ENCODE assay signal across 24 mouse cellular contexts in genomic region chr15:98213336-98213870, GRCm38 (mm10). TPM values are rescaled to one million over a fixed set of nuclear protein-coding genes. Genes with fewer than 3 reads are reported as not detected.
DNase-seq lines count a peak whose midpoint lies in the region; ATAC-seq and TF ChIP-seq lines count a peak whose summit lies in the region.
"Had no signal": no experiment of that assay in that cellular context is flagged by ENCODE, and none has a peak within 500 bp of the region (broad histone marks: within the 10 kb centered on the region; RNA-seq: fewer than 3 reads in every experiment).

No protein-coding gene starts in this region.

- H3K4me3 ChIP-seq in MEL (ENCODE audit: control insufficient read depth in 1 of 2, insufficient read depth in 1 of 2, low read depth in 2 of 2, low read length in 2 of 2) = no peak overlapping the region
- no peak overlapping the region for H3K4me3 ChIP-seq in lung, postnatal 0 days (ENCODE audit: low read depth, low read length)
- H3K4me3 ChIP-seq in hindbrain, embryonic 16.5 days (ENCODE audit: low read length) = no peak overlapping the region

- TF ChIP-seq CTCF in MEL (IDR thresholded peaks at IDR 0.05 in 2 of 3, conservative IDR thresholded peaks at IDR 0.05 in 1 of 3; ENCODE audit: control insufficient read depth in 1 of 3, insufficient read depth in 1 of 3, low read depth in 2 of 3, low read length in 3 of 3, poor library complexity in 1 of 3, severe bottlenecking in 1 of 3) = no peak
- no peak for TF ChIP-seq CTCF in lung, postnatal 0 days (IDR thresholded peaks at IDR 0.05)

- no peaks in the 10 kb centered on the region for H3K9me3 ChIP-seq in MEL (replicated peaks; ENCODE audit: insufficient read depth, low read length)
- H3K9me3 ChIP-seq in lung, postnatal 0 days (ENCODE audit: low read length) = no peaks in the 10 kb centered on the region
- no peaks in the 10 kb centered on the region for H3K9me3 ChIP-seq in hindbrain, embryonic 16.5 days (ENCODE audit: control insufficient read depth, low read length)
- H3K9me3 ChIP-seq: G1E had no signal

- H3K36me3 ChIP-seq in MEL (ENCODE audit: control insufficient read depth in 1 of 2, insufficient read depth in 2 of 2, low read length in 2 of 2) = no peaks in the 10 kb centered on the region; a peak in 1 of 4 replicates
- no peaks in the 10 kb centered on the region for H3K36me3 ChIP-seq in lung, postnatal 0 days (ENCODE audit: insufficient read depth, low read length)
- no peaks in the 10 kb centered on the region for H3K36me3 ChIP-seq in hindbrain, embryonic 16.5 days (ENCODE audit: control insufficient read depth, insufficient read depth, low read length)
- H3K36me3 ChIP-seq: G1E had no signal

- WGBS in lung, postnatal 0 days = 43% methylated on average over 5 of the region's 5 CpGs
- 76% methylated on average over 5 of the region's 5 CpGs for WGBS in hindbrain, embryonic 16.5 days

- DNase-seq in 416B (ENCODE audit: low read depth) (peak; percentile 72), MEL (ENCODE audit: low read depth, low spot score) (peak; percentile 21)
- peak; percentile 21 for DNase-seq in kidney, postnatal 10 days
- DNase-seq in lung, postnatal 0 days (ENCODE audit: low spot score) = peak; percentile 11
- no peak for DNase-seq in testis, postnatal 14 days (ENCODE audit: low spot score)
- no peak for DNase-seq in testis, postnatal 10 days (ENCODE audit: low spot score)
- DNase-seq: cerebellum, postnatal 10 days; left cerebral cortex, postnatal 4 days; midbrain, embryonic 14.5 days; right cerebral cortex, postnatal 4 days; thymus, postnatal 4 days had no signal

- H3K9ac ChIP-seq in MEL (ENCODE audit: control insufficient read depth, low read depth, low read length, poor library complexity, severe bottlenecking) = no peak overlapping the region
- no peak overlapping the region for H3K9ac ChIP-seq in lung, postnatal 0 days (replicated peaks; ENCODE audit: low read depth)
- no peak overlapping the region for H3K9ac ChIP-seq in hindbrain, embryonic 16.5 days (ENCODE audit: low read depth, low read length)
- H3K9ac ChIP-seq: hindbrain, embryonic 14.5 days had no signal

- peaks cover 4 to 5% of the 10 kb centered on the region in 2 experiments for H3K27me3 ChIP-seq in MEL (ENCODE audit: control insufficient read depth in 1 of 2, insufficient read depth in 2 of 2, low read length in 2 of 2)
- H3K27me3 ChIP-seq in lung, postnatal 0 days (replicated peaks; ENCODE audit: insufficient read depth, low read length) = no peaks in the 10 kb centered on the region
- H3K27me3 ChIP-seq in hindbrain, embryonic 16.5 days (replicated peaks; ENCODE audit: control insufficient read depth, insufficient read depth, low read length) = no peaks in the 10 kb centered on the region

- TF ChIP-seq POLR2A in MEL (IDR thresholded peaks at IDR 0.05; ENCODE audit: control insufficient read depth in 1 of 2, insufficient read depth in 1 of 2, low read depth in 1 of 2, low read length in 2 of 2, poor library complexity in 1 of 2) = no peak

- H3K4me1 ChIP-seq in MEL (ENCODE audit: control insufficient read depth in 1 of 2, insufficient read depth in 2 of 2, low read length in 2 of 2) = peaks cover 0 to 11% of the 10 kb centered on the region in 2 experiments; a peak in 2 of 4 replicates
- no peaks in the 10 kb centered on the region for H3K4me1 ChIP-seq in lung, postnatal 0 days (ENCODE audit: insufficient read depth, low read depth, low read length)
- H3K4me1 ChIP-seq in hindbrain, embryonic 16.5 days (ENCODE audit: control insufficient read depth, insufficient read depth, low read depth, low read length) = no peaks in the 10 kb centered on the region

- no peak for TF ChIP-seq EP300 in MEL (IDR thresholded peaks at IDR 0.05; ENCODE audit: low read depth in 1 of 2, low read length in 2 of 2)
- TF ChIP-seq EP300 in lung, postnatal 0 days (IDR thresholded peaks at IDR 0.05) = no peak; the same call in 1 of the 2 replicates

- no peak for TF ChIP-seq RAD21 in MEL (IDR thresholded peaks at IDR 0.05; ENCODE audit: low read depth, low read length)

- no peaks in the 10 kb centered on the region for H3K79me2 ChIP-seq in MEL (ENCODE audit: control insufficient read depth, insufficient read depth, low read length, poor library complexity)

- no peak overlapping the region for H3K4me2 ChIP-seq in lung, postnatal 0 days (replicated peaks; ENCODE audit: low read depth, low read length)
- H3K4me2 ChIP-seq in hindbrain, embryonic 16.5 days (ENCODE audit: low read length) = no peak overlapping the region
- H3K4me2 ChIP-seq: hindbrain, embryonic 14.5 days had no signal

- H3K27ac ChIP-seq in MEL (ENCODE audit: control insufficient read depth, low read depth, low read length) = no peak overlapping the region
- 0 out of 2 replicates have a peak overlapping the region, but pooled peaks have one; percentile 32 for H3K27ac ChIP-seq in lung, postnatal 0 days (ENCODE audit: low read length)
- H3K27ac ChIP-seq in hindbrain, embryonic 16.5 days (ENCODE audit: low read depth, low read length) = no peak overlapping the region
- H3K27ac ChIP-seq: hindbrain, embryonic 14.5 days had no signal

- no peak for ATAC-seq in lung, postnatal 0 days
- no peak for ATAC-seq in hindbrain, embryonic 16.5 days
- ATAC-seq: CD4-positive, CD25-positive, alpha-beta regulatory T cell, adult 4 months had no signal

TF ChIP-seq in MEL, 35 proteins besides CTCF, POLR2A, EP300 and RAD21:
- TF ChIP-seq TBP (IDR thresholded peaks at IDR 0.05; ENCODE audit: low read depth, low read length) = no peak
- TF ChIP-seq MYB (IDR thresholded peaks at IDR 0.05; ENCODE audit: low read depth, low read length) = 0 out of 2 replicates have a peak, but pooled peaks have one; percentile 8
- no peak for TF ChIP-seq TAL1 (IDR thresholded peaks at IDR 0.05; ENCODE audit: low read length)
- TF ChIP-seq JUND (IDR thresholded peaks at IDR 0.05; ENCODE audit: low read depth, low read length) = no peak
- no peak for TF ChIP-seq TCF12 (IDR thresholded peaks at IDR 0.05; ENCODE audit: low read depth, low read length)
- no peak for TF ChIP-seq RCOR1 (IDR thresholded peaks at IDR 0.05; ENCODE audit: low read depth, low read length)
- TF ChIP-seq SMC3 (IDR thresholded peaks at IDR 0.05; ENCODE audit: low read depth, low read length) = no peak

RNA-seq across cellular contexts. Expression of gene Gm44579, which starts 7.4 kb away (rescaled TPM):
- not detected in 2 replicates for total RNA-seq in MEL (2012; rRNA removed)
- not detected for polyA plus RNA-seq in MEL (2012; ENCODE audit: insufficient read depth in 1 of 2, insufficient read length in 2 of 2, low read depth in 1 of 2, low replicate concordance in 2 of 2, missing spikeins in 1 of 2)
- polyA plus RNA-seq in lung, postnatal 0 days (2015; fragmentation: Nextera tagmentation; extraction: Ambion mirVana) = not detected in 2 replicates
- not detected in 2 replicates for polyA plus RNA-seq in hindbrain, embryonic 16.5 days (2015; fragmentation: Nextera tagmentation; extraction: Ambion mirVana)
- total RNA-seq: gastrocnemius, adult 8-10 months; heart, adult 8-10 months; left cerebral cortex, postnatal 4 days; liver, adult 2 months; neutrophil, adult 5-6 weeks had no signal
- polyA plus RNA-seq: CD4-positive, CD25-positive, alpha-beta regulatory T cell, adult 4 months; forebrain, embryonic 11.5 days; G1E; heart, embryonic 16.5 days; hindbrain, embryonic 14.5 days; large intestine, adult 2 months; liver, adult 2 months; midbrain, embryonic 14.5 days; testis, adult 2 months had no signal

RNA-seq across cellular contexts. Expression of gene Olfr287, which starts 7.5 kb away (rescaled TPM):
- not detected in 2 replicates for total RNA-seq in MEL (2012; rRNA removed)
- not detected for polyA plus RNA-seq in MEL (2012; ENCODE audit: insufficient read depth in 1 of 2, insufficient read length in 2 of 2, low read depth in 1 of 2, low replicate concordance in 2 of 2, missing spikeins in 1 of 2)
- polyA plus RNA-seq in lung, postnatal 0 days (2015; fragmentation: Nextera tagmentation; extraction: Ambion mirVana) = not detected in 2 replicates
- polyA plus RNA-seq in hindbrain, embryonic 16.5 days (2015; fragmentation: Nextera tagmentation; extraction: Ambion mirVana) = 0.42 and 1.0 TPM in 2 replicates
- total RNA-seq: G1E; gastrocnemius, adult 8-10 months; heart, adult 8-10 months; liver, adult 2 months; neutrophil, adult 5-6 weeks had no signal
- polyA plus RNA-seq: CD4-positive, CD25-positive, alpha-beta regulatory T cell, adult 4 months; forebrain, embryonic 11.5 days; G1E; heart, embryonic 16.5 days; hindbrain, embryonic 14.5 days; liver, adult 2 months; testis, adult 2 months had no signal

RNA-seq across cellular contexts. Expression of gene Olfr288, which starts 18.1 kb away (rescaled TPM):
- not detected in 2 replicates for total RNA-seq in MEL (2012; rRNA removed)
- not detected for polyA plus RNA-seq in MEL (2012; ENCODE audit: insufficient read depth in 1 of 2, insufficient read length in 2 of 2, low read depth in 1 of 2, low replicate concordance in 2 of 2, missing spikeins in 1 of 2)
- not detected in 2 replicates for polyA plus RNA-seq in lung, postnatal 0 days (2015; fragmentation: Nextera tagmentation; extraction: Ambion mirVana)
- not detected in 2 replicates for polyA plus RNA-seq in hindbrain, embryonic 16.5 days (2015; fragmentation: Nextera tagmentation; extraction: Ambion mirVana)
- total RNA-seq: G1E; gastrocnemius, adult 8-10 months; heart, adult 8-10 months; layer of hippocampus, postnatal 25 days; liver, adult 2 months; neutrophil, adult 5-6 weeks had no signal
- polyA plus RNA-seq: CD4-positive, CD25-positive, alpha-beta regulatory T cell, adult 4 months; forebrain, embryonic 11.5 days; G1E; heart, embryonic 16.5 days; hindbrain, embryonic 14.5 days; large intestine, adult 2 months; liver, adult 2 months; midbrain, embryonic 14.5 days; testis, adult 2 months had no signal

RNA-seq across cellular contexts. Expression of gene Olfr286, which starts 20.8 kb away (rescaled TPM):
- total RNA-seq in MEL (2012; rRNA removed) = not detected in 2 replicates
- polyA plus RNA-seq in MEL (2012; ENCODE audit: insufficient read depth in 1 of 2, insufficient read length in 2 of 2, low read depth in 1 of 2, low replicate concordance in 2 of 2, missing spikeins in 1 of 2) = under 1 TPM in 1 of 2 experiments, not detected in 1; 0.04 TPM
- polyA plus RNA-seq in lung, postnatal 0 days (2015; fragmentation: Nextera tagmentation; extraction: Ambion mirVana) = not detected in 2 replicates
- not detected in 2 replicates for polyA plus RNA-seq in hindbrain, embryonic 16.5 days (2015; fragmentation: Nextera tagmentation; extraction: Ambion mirVana)
- total RNA-seq: gastrocnemius, adult 8-10 months; heart, adult 8-10 months; layer of hippocampus, postnatal 25 days; left cerebral cortex, postnatal 4 days; liver, adult 2 months; neutrophil, adult 5-6 weeks had no signal
- polyA plus RNA-seq: forebrain, embryonic 11.5 days; G1E; heart, embryonic 16.5 days; hindbrain, embryonic 14.5 days; liver, adult 2 months; midbrain, embryonic 14.5 days; testis, adult 2 months had no signal

RNA-seq across cellular contexts. Expression of gene H1fnt, which starts 43.7 kb away (rescaled TPM):
- not detected in 2 replicates for total RNA-seq in MEL (2012; rRNA removed)
- polyA plus RNA-seq in MEL (2012; ENCODE audit: insufficient read depth in 1 of 2, insufficient read length in 2 of 2, low read depth in 1 of 2, low replicate concordance in 2 of 2, missing spikeins in 1 of 2) = not detected
- polyA plus RNA-seq in lung, postnatal 0 days (2015; fragmentation: Nextera tagmentation; extraction: Ambion mirVana) = not detected in 2 replicates
- not detected in 2 replicates for polyA plus RNA-seq in hindbrain, embryonic 16.5 days (2015; fragmentation: Nextera tagmentation; extraction: Ambion mirVana)
- total RNA-seq: G1E; gastrocnemius, adult 8-10 months; heart, adult 8-10 months; layer of hippocampus, postnatal 25 days; left cerebral cortex, postnatal 4 days; liver, adult 2 months; neutrophil, adult 5-6 weeks had no signal
- polyA plus RNA-seq: CD4-positive, CD25-positive, alpha-beta regulatory T cell, adult 4 months; forebrain, embryonic 11.5 days; G1E; heart, embryonic 16.5 days; hindbrain, embryonic 14.5 days; large intestine, adult 2 months; liver, adult 2 months; midbrain, embryonic 14.5 days had no signal

Comparison
In these comparisons a context has a peak if more than half of its experiments do, and no peak if none do; other contexts are left out.
1. DNase-seq: peak in 416B (single experiment), MEL (single experiment), kidney, postnatal 10 days (single experiment) and lung, postnatal 0 days (single experiment); none in testis, postnatal 14 days (single experiment) and testis, postnatal 10 days (single experiment).